Mouse (Mus musculus) liver, postnatal 0 days (tissue): ENCODE data around the gene Cd84. TPM values are rescaled to one million over a fixed set of nuclear protein-coding genes. Genes with fewer than 3 reads are reported as not detected.

ENCODE experiments used
- ATAC-seq: fragments of 200-750 bp; cut with Nextera tagmentation; 2 replicates; pipeline ENCODE4 v1.8.0; 2017; ENCODE audit warnings: mild to moderate bottlenecking, moderate library complexity
- DNase-seq: peaks from one replicate; pipeline ENCODE4 v3.0.0-alpha.2; 2016
- H3K27ac ChIP-seq: fragments of 300-500 bp; sonication (generic); 2 replicates; pipeline ENCODE4 v1.5.1; 2014; ENCODE audit warnings: antibody characterized with exemption, moderate library complexity, mild to moderate bottlenecking, low read depth
- H3K27me3 ChIP-seq: fragments of 300-500 bp; sonication (generic); 2 replicates; pipeline ENCODE4 v1.6.1; 2014; ENCODE audit warnings: low read length, control low read depth, mixed read lengths; ENCODE audit not compliant: insufficient read depth
- H3K36me3 ChIP-seq: fragments of 300-500 bp; sonication (generic); replicated peaks from 2 replicates; pipeline ENCODE4 v1.6.1; 2014; ENCODE audit warnings: mild to moderate bottlenecking, control low read depth, low read length, moderate library complexity, mixed read lengths; ENCODE audit not compliant: insufficient read depth
- H3K4me1 ChIP-seq: fragments of 300-500 bp; sonication (generic); 2 replicates; pipeline ENCODE4 v1.6.1; 2014; ENCODE audit warnings: antibody characterized with exemption, mild to moderate bottlenecking, control low read depth; ENCODE audit not compliant: insufficient read depth
- H3K4me2 ChIP-seq: fragments of 300-500 bp; sonication (generic); 2 replicates; pipeline ENCODE4 v1.6.1; 2014; ENCODE audit warnings: low read depth, mild to moderate bottlenecking, low read length, moderate library complexity, mixed read lengths
- H3K4me3 ChIP-seq: fragments of 300-500 bp; sonication (generic); 2 replicates; pipeline ENCODE4 v1.5.1; 2014; ENCODE audit warnings: low read depth, low read length
- H3K9ac ChIP-seq: fragments of 300-500 bp; sonication (generic); replicated peaks from 2 replicates; pipeline ENCODE4 v1.6.1; 2014; ENCODE audit warnings: mild to moderate bottlenecking, moderate library complexity
- H3K9me3 ChIP-seq: fragments of 300-500 bp; sonication (generic); 2 replicates; pipeline ENCODE4 v1.6.1; 2016; ENCODE audit warnings: mild to moderate bottlenecking, control low read depth, low read length, mixed read lengths
- CTCF ChIP-seq: sonication (generic); IDR thresholded peaks from 2 replicates; pipeline ENCODE4 v1.5.1; 2016; ENCODE audit warnings: antibody characterized with exemption, low read depth
- EP300 ChIP-seq: IDR thresholded peaks from 2 replicates; pipeline ENCODE4 v1.6.1; 2016; ENCODE audit warnings: antibody characterized with exemption, low read depth, mild to moderate bottlenecking
- WGBS: fragments of 180-500 bp; shearing (Covaris S2); extraction: QIAGEN DNeasy Blood & Tissue Kit; methylation state at CpG from one replicate; pipeline ENCODE4 v1.1.7; 2014; ENCODE audit not compliant: insufficient replicate concordance; 5-methylcytosine and 5-hydroxymethylcytosine counted together
- polyA plus RNA-seq: library from polyadenylated mRNA; unstranded; fragments of >200 nt; fragmentation: Nextera tagmentation; extraction: Ambion mirVana; gene quantifications from 2 replicates; pipeline ENCODE4 v1.2.1, GENCODE M21; 2015

The Cd84 gene
- polyA plus RNA-seq, 1 experiment from 2014 or later: 11.2 TPM

- no peaks in the 10 kb centered on the region for H3K27me3 ChIP-seq
- no peak overlapping the region for H3K4me3 ChIP-seq
- no peaks in the 10 kb centered on the region for H3K4me1 ChIP-seq
- no peaks in the 10 kb centered on the region for H3K36me3 ChIP-seq
- no peak overlapping the region for H3K4me2 ChIP-seq
- H3K9ac ChIP-seq: no peak overlapping the region
- no peak overlapping the region for H3K27ac ChIP-seq
- no peak for DNase-seq
- no peak for TF ChIP-seq CTCF
- ATAC-seq: no peak
- WGBS: 74% methylated on average over 3 of the region's 3 CpGs
- no peaks in the 10 kb centered on the region; the same call in 1 of the 2 replicates for H3K9me3 ChIP-seq
Measured at GRCm38 (mm10) chr1:171924900-171925299, 85.4 kb downstream of the Cd84 start.

DNA sequence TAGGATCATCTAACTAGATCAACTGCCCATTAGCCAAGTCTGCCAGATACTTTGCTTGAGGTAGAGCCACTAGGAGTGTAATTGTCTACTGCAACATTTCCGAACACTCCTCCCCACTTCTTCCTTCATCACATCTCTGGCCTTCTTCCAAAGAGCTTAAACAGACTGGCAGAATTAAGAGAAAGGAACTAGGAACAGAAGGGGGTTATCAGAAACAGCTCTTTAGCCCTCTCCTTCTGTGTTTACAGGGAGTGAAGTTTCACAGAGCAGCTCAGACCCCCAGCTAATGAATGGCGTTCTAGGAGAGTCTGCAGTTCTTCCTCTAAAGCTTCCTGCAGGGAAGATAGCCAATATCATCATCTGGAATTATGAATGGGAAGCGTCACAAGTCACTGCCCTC lies 94.4 kb downstream of the Cd84 start:
- Histone ChIP-seq H3K27ac (no peak overlapping the region), H3K9ac (no peak overlapping the region), H3K4me2 (no peak overlapping the region), H3K9me3 (no peaks in the 10 kb centered on the region), H3K4me1 (no peaks in the 10 kb centered on the region), H3K27me3 (no peaks in the 10 kb centered on the region), H3K36me3 (no peaks in the 10 kb centered on the region), H3K4me3 (no peak overlapping the region)
- ATAC-seq: no peak
- DNase-seq: no peak
- 54% methylated on average over 3 of the region's 3 CpGs for WGBS
- TF ChIP-seq CTCF: no peak
- TF ChIP-seq EP300: no peak

- no peaks in the 10 kb centered on the region for H3K27me3 ChIP-seq
- no peak overlapping the region for H3K27ac ChIP-seq
- no peaks in the 10 kb centered on the region for H3K9me3 ChIP-seq
- WGBS: 67% methylated on average over 14 of the region's 14 CpGs
- no peaks in the 10 kb centered on the region for H3K4me1 ChIP-seq
- H3K9ac ChIP-seq: no peak overlapping the region
- ATAC-seq (no peak), DNase-seq (no peak)
- no peak overlapping the region for H3K4me2 ChIP-seq
- H3K4me3 ChIP-seq: no peak overlapping the region
- no peak for TF ChIP-seq CTCF
- TF ChIP-seq EP300: no peak
- no peaks in the 10 kb centered on the region for H3K36me3 ChIP-seq
Measured at GRCm38 (mm10) chr1:171938952-171939948, 99.8 kb downstream of the Cd84 start.

Other genes with a start within 250 kb of the Cd84 start
- 1.4 and 2.2 TPM in 2 replicates for gene Ly9, start 232.3 kb upstream of the Cd84 start, polyA plus RNA-seq
- 5.7 and 6.1 TPM in 2 replicates for gene Slamf7, start 186.7 kb upstream of the Cd84 start, polyA plus RNA-seq
- gene Cd48, start 157.7 kb upstream of the Cd84 start, polyA plus RNA-seq: 17.2 and 17.9 TPM in 2 replicates
- 2.4 and 2.5 TPM in 2 replicates for gene Slamf1, start 72.6 kb upstream of the Cd84 start, polyA plus RNA-seq
- 0.07 TPM in 1 of 2 replicates, not detected in the other for gene Gm10521, start 56.0 kb downstream of the Cd84 start, polyA plus RNA-seq
- 6.8 and 7.2 TPM in 2 replicates for gene Slamf6, start 77.8 kb downstream of the Cd84 start, polyA plus RNA-seq
- 0.71 and 0.78 TPM in 2 replicates for gene Vangl2, start 188.7 kb downstream of the Cd84 start, polyA plus RNA-seq
- gene Nhlh1, start 217.9 kb downstream of the Cd84 start, polyA plus RNA-seq: not detected in 2 replicates
- 50.2 and 55.4 TPM in 2 replicates for gene Copa, start 242.8 kb downstream of the Cd84 start, polyA plus RNA-seq
- 36.7 and 41.8 TPM in 2 replicates for gene Ncstn, start 243.1 kb downstream of the Cd84 start, polyA plus RNA-seq